Mouse (Mus musculus) liver, embryonic 15.5 days (tissue): ENCODE measurements around the gene Slc35e3. TPM values are rescaled to one million over a fixed set of nuclear protein-coding genes. Genes with fewer than 3 reads are reported as not detected.

ENCODE experiments used
- ATAC-seq: fragments of 200-750 bp; cut with Nextera tagmentation; 2 replicates; pipeline ENCODE4 v1.8.0; 2017; ENCODE audit warnings: moderate number of reproducible peaks, mild to moderate bottlenecking, moderate library complexity; ENCODE audit not compliant: insufficient read depth
- H3K27ac ChIP-seq: fragments of 300-500 bp; sonication (generic); replicated peaks from 2 replicates; pipeline ENCODE4 v1.5.1; 2015; ENCODE audit warnings: mild to moderate bottlenecking, inconsistent platforms
- H3K27me3 ChIP-seq: fragments of 300-500 bp; sonication (generic); 2 replicates; pipeline ENCODE4 v1.6.1; 2015; ENCODE audit warnings: mild to moderate bottlenecking, inconsistent platforms
- H3K36me3 ChIP-seq: fragments of 300-500 bp; sonication (generic); replicated peaks from 2 replicates; pipeline ENCODE4 v1.6.1; 2015; ENCODE audit warnings: moderate library complexity, mild to moderate bottlenecking, inconsistent platforms
- H3K4me1 ChIP-seq: fragments of 300-500 bp; sonication (generic); replicated peaks from 2 replicates; pipeline ENCODE4 v1.6.1; 2015; ENCODE audit warnings: inconsistent platforms
- H3K4me2 ChIP-seq: fragments of 300-500 bp; sonication (generic); 2 replicates; pipeline ENCODE4 v1.6.1; 2015; ENCODE audit warnings: moderate library complexity, mild to moderate bottlenecking, inconsistent platforms
- H3K4me3 ChIP-seq: fragments of 300-500 bp; sonication (generic); replicated peaks from 2 replicates; pipeline ENCODE4 v1.5.1; 2015; ENCODE audit warnings: mild to moderate bottlenecking, inconsistent platforms
- H3K9ac ChIP-seq: fragments of 300-500 bp; sonication (generic); 2 replicates; pipeline ENCODE4 v1.6.1; 2015; ENCODE audit warnings: moderate library complexity, mild to moderate bottlenecking, inconsistent platforms
- H3K9me3 ChIP-seq: fragments of 300-500 bp; sonication (generic); replicated peaks from 2 replicates; pipeline ENCODE4 v1.6.1; 2016; ENCODE audit warnings: inconsistent platforms
- WGBS: fragments of 180-500 bp; shearing (Covaris S2); methylation state at CpG from one replicate; pipeline ENCODE4 v1.1.7; 2015; ENCODE audit warnings: mixed read lengths; ENCODE audit not compliant: insufficient replicate concordance; 5-methylcytosine and 5-hydroxymethylcytosine counted together
- polyA plus RNA-seq: library from polyadenylated mRNA; unstranded; fragments of >200 nt; fragmentation: Nextera tagmentation; extraction: Ambion mirVana; gene quantifications from 2 replicates; pipeline ENCODE4 v1.2.1, GENCODE M21; 2015

The Slc35e3 gene
- polyA plus RNA-seq, 1 experiment from 2014 or later: 2.3 TPM

GRCm38 (mm10) chr10:117782056-117782455 lies 35.9 kb upstream of the Slc35e3 start:
- H3K36me3 ChIP-seq: peaks cover 91% of the 10 kb centered on the region
- no peaks in the 10 kb centered on the region for H3K4me1 ChIP-seq
- H3K4me2 ChIP-seq: no peak overlapping the region
- ATAC-seq: no peak
- H3K9ac ChIP-seq: no peak overlapping the region
- no peaks in the 10 kb centered on the region for H3K27me3 ChIP-seq
- no peak overlapping the region for H3K27ac ChIP-seq
- no peak overlapping the region for H3K4me3 ChIP-seq
- WGBS: 86% methylated on average over 2 of the region's 2 CpGs
- H3K9me3 ChIP-seq: no peaks in the 10 kb centered on the region

DNA sequence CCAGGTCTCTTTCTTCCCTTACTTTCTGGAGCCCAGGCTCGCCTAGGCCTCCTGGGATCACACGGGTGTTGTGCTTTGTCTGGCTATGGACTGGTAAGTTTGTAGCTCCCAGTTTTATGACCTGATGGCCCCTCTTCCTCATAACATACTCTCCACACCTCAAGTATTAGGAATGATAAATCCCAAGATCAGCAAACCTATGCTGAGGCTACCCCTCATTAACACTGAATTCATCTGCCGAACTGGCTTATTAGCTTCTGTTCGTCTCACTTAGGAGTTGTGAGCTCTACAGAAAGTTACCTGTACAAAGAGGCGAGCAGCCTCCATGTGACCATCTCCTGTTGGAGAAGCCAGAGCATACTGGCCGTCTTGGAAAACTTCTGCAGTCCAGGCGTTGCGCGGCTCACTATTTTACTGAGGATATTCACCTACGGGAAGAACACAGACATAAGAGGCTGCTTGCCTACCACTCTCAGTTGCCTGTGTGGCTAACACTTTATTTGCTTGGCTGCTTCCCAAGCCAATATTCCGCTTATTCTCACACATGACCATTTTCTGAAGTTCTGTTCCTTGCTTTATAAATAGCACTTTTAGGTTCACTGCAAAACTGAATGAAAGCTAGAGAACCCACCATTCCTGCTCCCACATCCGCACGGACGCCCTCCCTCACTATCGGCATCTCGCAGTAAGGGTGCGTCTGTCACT lies 35.0 kb upstream of the Slc35e3 start:
- 86% methylated on average over 17 of the region's 17 CpGs for WGBS
- Histone ChIP-seq H3K36me3 (peaks cover 91% of the 10 kb centered on the region), H3K9me3 (no peaks in the 10 kb centered on the region), H3K27ac (no peak overlapping the region), H3K4me2 (no peak overlapping the region), H3K9ac (no peak overlapping the region), H3K27me3 (no peaks in the 10 kb centered on the region), H3K4me3 (no peak overlapping the region), H3K4me1 (no peaks in the 10 kb centered on the region)
- no peak for ATAC-seq

DNA sequence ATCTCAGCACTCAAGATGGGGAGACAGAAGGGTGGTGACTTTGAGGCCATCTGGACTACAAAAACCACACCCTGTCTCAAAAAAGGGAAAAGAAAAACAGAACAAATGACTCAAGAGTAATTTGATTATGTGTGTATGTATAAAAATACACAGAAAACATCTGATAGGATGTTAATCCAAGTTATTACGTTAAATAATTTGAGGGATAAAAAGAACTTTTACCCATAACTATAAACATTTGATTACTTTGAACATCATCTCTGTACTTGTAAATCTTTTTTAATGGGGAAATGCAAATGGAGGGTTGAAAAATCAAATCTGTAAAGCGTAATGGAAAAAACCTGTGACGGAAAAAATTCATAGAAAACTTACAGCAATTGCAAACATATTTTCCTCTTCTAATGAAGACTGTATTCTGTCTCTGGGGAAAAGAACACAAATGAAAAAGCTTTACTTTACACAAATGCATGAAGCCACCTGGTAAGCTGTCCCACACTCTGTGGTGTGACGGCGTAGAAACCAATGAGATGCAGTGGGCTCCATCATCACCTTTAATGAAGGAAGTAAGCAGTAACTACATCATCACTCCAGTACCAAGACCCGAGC lies 34.2 kb upstream of the Slc35e3 start:
- H3K4me2 ChIP-seq: no peak overlapping the region
- no peak overlapping the region for H3K27ac ChIP-seq
- H3K36me3 ChIP-seq: peaks cover 91% of the 10 kb centered on the region
- 87% methylated on average over 6 of the region's 6 CpGs for WGBS
- no peak overlapping the region for H3K9ac ChIP-seq
- H3K4me3 ChIP-seq: no peak overlapping the region
- no peaks in the 10 kb centered on the region for H3K27me3 ChIP-seq
- no peaks in the 10 kb centered on the region for H3K4me1 ChIP-seq
- no peak for ATAC-seq
- H3K9me3 ChIP-seq: no peaks in the 10 kb centered on the region

DNA sequence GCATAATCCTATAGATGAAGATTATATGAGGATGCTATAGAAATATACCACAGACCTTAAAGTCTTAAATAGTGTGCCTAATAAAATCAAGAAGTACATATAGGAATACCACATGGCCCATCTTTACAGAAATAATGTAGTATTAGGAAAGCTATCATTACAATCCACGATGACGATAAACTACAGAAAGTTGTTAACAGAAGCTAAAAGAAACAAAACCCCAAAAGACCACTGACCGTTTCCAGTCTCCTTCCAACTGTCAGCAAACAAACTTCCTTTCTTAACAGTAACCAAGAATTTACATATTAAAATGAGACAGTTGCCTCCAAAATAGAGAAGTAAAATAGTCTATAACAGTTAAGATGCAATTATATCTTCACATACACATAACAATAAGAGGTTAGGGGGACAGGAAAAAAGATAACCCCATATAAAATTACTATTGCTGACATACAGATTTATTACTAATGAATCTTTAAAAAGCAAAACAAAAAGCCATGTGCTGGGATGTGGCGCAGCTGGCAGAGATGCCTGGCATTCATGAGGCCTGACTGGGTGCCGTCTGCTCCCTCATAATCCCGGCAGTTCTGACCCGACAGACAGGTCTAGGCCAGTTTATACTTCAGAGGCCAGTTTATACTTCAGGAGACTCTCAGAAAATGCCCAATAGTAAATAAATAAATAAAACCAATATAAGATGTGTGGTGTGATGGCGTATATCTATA lies 33.6 kb upstream of the Slc35e3 start:
- Histone ChIP-seq H3K4me2 (no peak overlapping the region), H3K27ac (no peak overlapping the region), H3K4me3 (no peak overlapping the region), H3K36me3 (peaks cover 92% of the 10 kb centered on the region), H3K4me1 (no peaks in the 10 kb centered on the region), H3K9ac (no peak overlapping the region), H3K27me3 (no peaks in the 10 kb centered on the region), H3K9me3 (no peaks in the 10 kb centered on the region)
- no peak for ATAC-seq
- 85% methylated on average over 8 of the region's 8 CpGs for WGBS

DNA sequence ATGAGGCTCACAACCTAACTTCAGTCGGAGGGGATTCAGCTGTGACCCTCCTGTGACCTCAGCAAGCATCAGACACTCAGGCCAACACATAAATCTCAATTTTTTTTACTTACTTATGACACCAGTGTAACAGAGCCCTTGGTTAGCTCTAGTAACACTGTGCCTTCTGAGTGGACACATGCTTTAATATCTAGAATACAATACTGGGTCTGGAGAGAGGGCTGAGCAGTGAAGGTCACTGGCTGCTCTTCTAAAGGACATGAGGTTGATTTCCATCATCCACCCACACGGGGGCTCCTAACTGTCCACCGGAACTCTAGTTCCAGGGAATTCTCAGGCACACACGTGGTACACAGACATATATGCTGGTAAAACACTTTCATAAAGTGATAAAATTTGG lies 32.8 kb upstream of the Slc35e3 start:
- ATAC-seq: no peak
- peaks cover 92% of the 10 kb centered on the region for H3K36me3 ChIP-seq

GRCm38 (mm10) chr10:117778328-117778910 lies 32.3 kb upstream of the Slc35e3 start:
- Histone ChIP-seq H3K4me1 (no peaks in the 10 kb centered on the region), H3K9ac (no peak overlapping the region), H3K27me3 (no peaks in the 10 kb centered on the region), H3K27ac (no peak overlapping the region), H3K4me3 (no peak overlapping the region), H3K36me3 (peaks cover 92% of the 10 kb centered on the region), H3K4me2 (no peak overlapping the region), H3K9me3 (no peaks in the 10 kb centered on the region)
- WGBS: 87% methylated on average over 12 of the region's 12 CpGs
- no peak for ATAC-seq

More for the DNA sequence above, 32.8 kb upstream of the Slc35e3 start:
- 81% methylated on average over 4 of the region's 4 CpGs for WGBS
- Histone ChIP-seq H3K27me3 (no peaks in the 10 kb centered on the region), H3K4me1 (no peaks in the 10 kb centered on the region), H3K4me3 (no peak overlapping the region), H3K27ac (no peak overlapping the region), H3K9me3 (no peaks in the 10 kb centered on the region), H3K4me2 (no peak overlapping the region), H3K9ac (no peak overlapping the region)

- no peak overlapping the region for H3K4me2 ChIP-seq
- no peak for ATAC-seq
- H3K4me3 ChIP-seq: no peak overlapping the region
- H3K4me1 ChIP-seq: no peaks in the 10 kb centered on the region
- H3K9me3 ChIP-seq: no peaks in the 10 kb centered on the region
- WGBS: 88% methylated on average over 17 of the region's 17 CpGs
- H3K27ac ChIP-seq: no peak overlapping the region
- no peak overlapping the region for H3K9ac ChIP-seq
- peaks cover 92% of the 10 kb centered on the region for H3K36me3 ChIP-seq
- no peaks in the 10 kb centered on the region for H3K27me3 ChIP-seq
These were observed 31.5 kb upstream of the Slc35e3 start for GRCm38 (mm10) chr10:117777501-117778327.

- no peak overlapping the region for H3K4me3 ChIP-seq
- no peak overlapping the region for H3K9ac ChIP-seq
- 83% methylated on average over 3 of the region's 3 CpGs for WGBS
- H3K27me3 ChIP-seq: no peaks in the 10 kb centered on the region
- H3K36me3 ChIP-seq: peaks cover 92% of the 10 kb centered on the region
- no peaks in the 10 kb centered on the region for H3K9me3 ChIP-seq
- H3K27ac ChIP-seq: no peak overlapping the region
- no peaks in the 10 kb centered on the region for H3K4me1 ChIP-seq
- no peak overlapping the region for H3K4me2 ChIP-seq
- ATAC-seq: no peak
These were observed 30.9 kb upstream of the Slc35e3 start for GRCm38 (mm10) chr10:117777103-117777470.

DNA sequence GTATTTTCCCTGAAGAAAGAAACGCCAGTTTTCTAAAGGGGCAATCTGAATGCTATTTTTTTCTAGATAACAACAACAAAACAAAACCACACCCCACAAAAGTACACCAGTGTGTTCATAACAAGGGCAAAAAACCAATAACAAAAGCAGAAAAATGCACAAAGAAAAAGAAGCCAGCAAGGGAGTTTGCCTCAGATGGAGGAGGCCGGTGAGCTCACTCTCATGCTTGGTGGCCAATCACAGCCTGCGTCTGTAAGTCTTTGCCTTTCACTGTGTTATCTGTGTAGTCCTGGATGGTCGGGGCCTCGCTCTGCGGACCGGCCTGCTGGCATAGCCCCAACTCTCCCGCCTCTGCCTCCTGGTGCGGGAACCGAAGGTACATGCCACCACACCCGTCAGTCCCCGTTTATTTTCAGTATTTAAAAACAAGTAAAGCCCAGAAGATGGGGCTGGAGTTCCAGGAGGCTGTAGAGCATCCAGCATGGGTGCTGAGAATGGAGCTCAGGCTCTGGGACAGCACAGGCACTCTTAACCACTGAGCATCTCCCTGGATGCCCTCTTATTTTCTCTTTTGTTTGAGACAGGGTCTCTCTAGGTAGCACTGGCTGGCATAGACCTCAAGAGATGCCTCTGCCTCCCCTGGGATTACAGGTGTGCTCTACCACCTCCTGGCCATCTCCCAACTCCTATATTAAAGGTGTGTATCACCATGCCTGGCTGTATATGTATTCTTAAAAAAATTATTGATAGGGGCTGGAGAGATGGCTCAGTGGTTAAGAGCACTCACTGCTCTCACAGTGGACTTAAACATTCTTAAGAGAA lies 30.3 kb upstream of the Slc35e3 start:
- Histone ChIP-seq H3K9me3 (no peaks in the 10 kb centered on the region), H3K4me2 (no peak overlapping the region), H3K4me3 (no peak overlapping the region), H3K27me3 (no peaks in the 10 kb centered on the region), H3K36me3 (peaks cover 90% of the 10 kb centered on the region), H3K4me1 (no peaks in the 10 kb centered on the region), H3K27ac (no peak overlapping the region), H3K9ac (no peak overlapping the region)
- 62% methylated on average over 12 of the region's 12 CpGs for WGBS
- no peak for ATAC-seq
